Comparison of ENCODE assay signal across 25 mouse cellular contexts in genomic region chr12:69464906-69465305, GRCm38 (mm10).
A peak's percentile ranks its signal among the peaks of the same experiment; 100 is the strongest.
DNase-seq lines count a peak whose midpoint lies in the region; ATAC-seq lines count a peak whose summit lies in the region.
"Had no signal": no experiment of that assay in that cellular context is flagged by ENCODE, and none has a peak within 500 bp of the region (broad histone marks: within the 10 kb centered on the region; RNA-seq: fewer than 3 reads in every experiment).

No protein-coding gene starts in this region.

- DNase-seq in heart, adult 11 months: peak; percentile 84
- no peak for DNase-seq in heart, adult 9 months (ENCODE audit: low spot score in 2 of 2)
- DNase-seq in midbrain, embryonic 11.5 days (ENCODE audit: low spot score, missing footprints): peak; percentile 56
- DNase-seq in testis, postnatal 14 days (ENCODE audit: low spot score): peak; percentile 65
- DNase-seq: adrenal gland, adult 2 months; adrenal gland, postnatal 10 days; adrenal gland, postnatal 25 days; cerebellum, adult 11 months; cerebellum, adult 18-20 months; cerebellum, adult 8-10 months; cerebellum, adult 9-11 months; cerebellum, postnatal 14 days; cerebellum, postnatal 36 days; embryo, embryonic 11 days; forebrain, postnatal 0 days had no signal

- H3K9me3 ChIP-seq in midbrain, embryonic 11.5 days (ENCODE audit: control insufficient read depth, low read length): no peaks in the 10 kb centered on the region
- no peaks in the 10 kb centered on the region for H3K9me3 ChIP-seq in midbrain, embryonic 16.5 days (replicated peaks; ENCODE audit: control insufficient read depth, low read length, poor library complexity, severe bottlenecking)
- H3K9me3 ChIP-seq in embryonic facial prominence, embryonic 15.5 days (replicated peaks): no peaks in the 10 kb centered on the region
- no peaks in the 10 kb centered on the region for H3K9me3 ChIP-seq in hindbrain, embryonic 16.5 days (ENCODE audit: control insufficient read depth, low read length)
- H3K9me3 ChIP-seq: embryonic facial prominence, embryonic 12.5 days; forebrain, embryonic 13.5 days; forebrain, embryonic 15.5 days; G1E had no signal

- no peaks in the 10 kb centered on the region for H3K36me3 ChIP-seq in midbrain, embryonic 11.5 days (ENCODE audit: control insufficient read depth, insufficient read depth, low read length)
- no peaks in the 10 kb centered on the region for H3K36me3 ChIP-seq in midbrain, embryonic 16.5 days (ENCODE audit: control insufficient read depth, insufficient read depth, low read length)
- no peaks in the 10 kb centered on the region for H3K36me3 ChIP-seq in embryonic facial prominence, embryonic 15.5 days
- no peaks in the 10 kb centered on the region for H3K36me3 ChIP-seq in hindbrain, embryonic 16.5 days (ENCODE audit: control insufficient read depth, insufficient read depth, low read length)
- H3K36me3 ChIP-seq: embryonic facial prominence, embryonic 12.5 days; forebrain, embryonic 15.5 days; G1E had no signal

- H3K4me1 ChIP-seq in midbrain, embryonic 11.5 days (ENCODE audit: control insufficient read depth, insufficient read depth, low read length): no peaks in the 10 kb centered on the region
- peaks cover 4% of the 10 kb centered on the region for H3K4me1 ChIP-seq in midbrain, embryonic 16.5 days (ENCODE audit: control insufficient read depth, insufficient read depth, low read length)
- H3K4me1 ChIP-seq in embryonic facial prominence, embryonic 15.5 days: peaks cover 30% of the 10 kb centered on the region
- peaks cover 11% of the 10 kb centered on the region for H3K4me1 ChIP-seq in hindbrain, embryonic 16.5 days (ENCODE audit: control insufficient read depth, insufficient read depth, low read depth, low read length)

- no peak overlapping the region for H3K27ac ChIP-seq in midbrain, embryonic 11.5 days (ENCODE audit: low read depth, low read length)
- H3K27ac ChIP-seq in midbrain, embryonic 16.5 days (ENCODE audit: low read length): no peak overlapping the region
- H3K27ac ChIP-seq in embryonic facial prominence, embryonic 15.5 days (replicated peaks): peak overlapping the region; percentile 29; the same call in 1 of the 2 replicates
- H3K27ac ChIP-seq in hindbrain, embryonic 16.5 days (ENCODE audit: low read depth, low read length): no peak overlapping the region
- H3K27ac ChIP-seq: embryonic facial prominence, embryonic 12.5 days; forebrain, embryonic 13.5 days; forebrain, embryonic 15.5 days had no signal

- no peak overlapping the region for H3K4me2 ChIP-seq in midbrain, embryonic 11.5 days
- no peak overlapping the region for H3K4me2 ChIP-seq in midbrain, embryonic 16.5 days (ENCODE audit: low read length)
- no peak overlapping the region for H3K4me2 ChIP-seq in embryonic facial prominence, embryonic 15.5 days (replicated peaks)
- H3K4me2 ChIP-seq in hindbrain, embryonic 16.5 days (ENCODE audit: low read length): no peak overlapping the region
- H3K4me2 ChIP-seq: embryonic facial prominence, embryonic 12.5 days; forebrain, embryonic 13.5 days; forebrain, embryonic 15.5 days had no signal

- WGBS in midbrain, embryonic 11.5 days: 89% methylated on average over 8 of the region's 8 CpGs
- 93% methylated on average over 8 of the region's 8 CpGs for WGBS in midbrain, embryonic 16.5 days
- 65% methylated on average over 8 of the region's 8 CpGs for WGBS in embryonic facial prominence, embryonic 15.5 days
- 79% methylated on average over 8 of the region's 8 CpGs for WGBS in hindbrain, embryonic 16.5 days

- no peak overlapping the region for H3K9ac ChIP-seq in midbrain, embryonic 11.5 days (ENCODE audit: low read length)
- H3K9ac ChIP-seq in midbrain, embryonic 16.5 days (ENCODE audit: low read depth, low read length): no peak overlapping the region
- no peak overlapping the region for H3K9ac ChIP-seq in embryonic facial prominence, embryonic 15.5 days
- no peak overlapping the region for H3K9ac ChIP-seq in hindbrain, embryonic 16.5 days (ENCODE audit: low read depth, low read length)
- H3K9ac ChIP-seq: embryonic facial prominence, embryonic 12.5 days; forebrain, embryonic 13.5 days; forebrain, embryonic 15.5 days; forebrain, postnatal 0 days had no signal

- H3K27me3 ChIP-seq in midbrain, embryonic 11.5 days (ENCODE audit: control insufficient read depth, insufficient read depth, low read length): no peaks in the 10 kb centered on the region
- H3K27me3 ChIP-seq in midbrain, embryonic 16.5 days (ENCODE audit: control insufficient read depth, insufficient read depth, low read depth, low read length): no peaks in the 10 kb centered on the region
- no peaks in the 10 kb centered on the region for H3K27me3 ChIP-seq in embryonic facial prominence, embryonic 15.5 days
- H3K27me3 ChIP-seq in hindbrain, embryonic 16.5 days (replicated peaks; ENCODE audit: control insufficient read depth, insufficient read depth, low read length): no peaks in the 10 kb centered on the region
- H3K27me3 ChIP-seq: CH12.LX; embryonic facial prominence, embryonic 12.5 days; forebrain, embryonic 13.5 days; forebrain, embryonic 15.5 days; Patski had no signal

- H3K4me3 ChIP-seq in midbrain, embryonic 11.5 days (ENCODE audit: low read depth, low read length): no peak overlapping the region
- no peak overlapping the region for H3K4me3 ChIP-seq in midbrain, embryonic 16.5 days (ENCODE audit: low read depth, low read length)
- no peak overlapping the region for H3K4me3 ChIP-seq in embryonic facial prominence, embryonic 15.5 days (replicated peaks)
- no peak overlapping the region for H3K4me3 ChIP-seq in hindbrain, embryonic 16.5 days (ENCODE audit: low read length)
- H3K4me3 ChIP-seq: embryonic facial prominence, embryonic 12.5 days; forebrain, embryonic 13.5 days; forebrain, embryonic 15.5 days had no signal

- no peak for ATAC-seq in midbrain, embryonic 11.5 days (ENCODE audit: low FRiP score)
- ATAC-seq in midbrain, embryonic 16.5 days: no peak
- no peak for ATAC-seq in embryonic facial prominence, embryonic 15.5 days (ENCODE audit: insufficient number of reproducible peaks, low FRiP score, low TSS enrichment, low read depth)
- no peak for ATAC-seq in hindbrain, embryonic 16.5 days
- ATAC-seq in CD4-positive, CD25-positive, alpha-beta regulatory T cell, adult 4 months: no peak
- ATAC-seq: forebrain, embryonic 13.5 days; forebrain, embryonic 15.5 days; forebrain, postnatal 0 days; Patski had no signal

Comparison
In these comparisons a context has a peak if more than half of its experiments do, and no peak if none do; other contexts are left out.
1. DNase-seq: peak in heart, adult 11 months (single experiment), midbrain, embryonic 11.5 days (single experiment) and testis, postnatal 14 days (single experiment); none in heart, adult 9 months (0 of 2).